Mouse (Mus musculus) heart, postnatal 25 days (tissue): ENCODE measurements around the gene Bex2. TPM values are rescaled to one million over a fixed set of nuclear protein-coding genes. Genes with fewer than 3 reads are reported as not detected.

ENCODE experiments used
- total RNA-seq, 2 experiments: library from RNA; stranded (reverse); gene quantifications; 2 replicates each; pipeline ENCODE4 v1.2.3; 2021

Gene Bex2
- total RNA-seq, 2 experiments from 2014 or later = 0.29 TPM; not detected in 1

Other genes with a start within 250 kb of the Bex2 start
- 1 to 10 TPM; 1.2 to 3.6 TPM for gene Gprasp2, start 229.2 kb downstream of the Bex2 start, total RNA-seq
- 1 to 10 TPM; 2.0 to 3.0 TPM for gene Arxes2, start 74.4 kb downstream of the Bex2 start, total RNA-seq
- gene Arxes1, start 34.9 kb downstream of the Bex2 start, total RNA-seq = under 1 TPM; 0.81 to 0.86 TPM
- gene Nxf3, start 17.0 kb upstream of the Bex2 start, total RNA-seq = under 1 TPM in 1 of 2 experiments, not detected in 1; 0.22 TPM
- 1 to 10 TPM in 1 of 2 experiments, under 1 TPM in 1; 0.83 to 1.1 TPM for gene Bex4, start 70.8 kb upstream of the Bex2 start, total RNA-seq
- 10 to 100 TPM; 20.6 to 23.8 TPM for gene Tceal8, start 104.1 kb upstream of the Bex2 start, total RNA-seq
- gene Tceal5, start 135.6 kb upstream of the Bex2 start, total RNA-seq = under 1 TPM; 0.50 to 0.94 TPM
- gene Tceal7, start 146.5 kb upstream of the Bex2 start, total RNA-seq = 1 to 10 TPM in 1 of 2 experiments, under 1 TPM in 1; 0.95 to 1.3 TPM
- 1 to 10 TPM; 2.0 to 3.6 TPM for gene Bex1, start 147.3 kb upstream of the Bex2 start, total RNA-seq
- gene Tceal9, start 176.8 kb upstream of the Bex2 start, total RNA-seq = 10 to 100 TPM; 31.2 to 36.5 TPM
- gene Bex3, start 202.0 kb upstream of the Bex2 start, total RNA-seq = 10 to 100 TPM; 12.2 to 17.1 TPM